Mouse (Mus musculus) kidney, postnatal 14 days (tissue): ENCODE data around the gene Bcl6b.

Experiments
- DNase-seq: peaks from one replicate; pipeline ENCODE4 v3.0.0; 2022; ENCODE audit warnings: mixed read lengths

Bcl6b gene

GRCm38 (mm10) chr11:70211972-70212371 is 17.6 kb downstream of the Bcl6b start:
- no peak for DNase-seq

- no peak for DNase-seq
Observed at GRCm38 (mm10) chr11:70210681-70211080, 18.9 kb downstream of the Bcl6b start.

GRCm38 (mm10) chr11:70208778-70209388 is 20.7 kb downstream of the Bcl6b start:
- DNase-seq = no peak

- no peak for DNase-seq
Observed at GRCm38 (mm10) chr11:70207283-70207682, 22.3 kb downstream of the Bcl6b start.

GRCm38 (mm10) chr11:70206801-70207200 is 22.8 kb downstream of the Bcl6b start:
- no peak for DNase-seq

GRCm38 (mm10) chr11:70201691-70202090 is 27.9 kb downstream of the Bcl6b start:
- DNase-seq = peak; percentile 91

- DNase-seq = no peak
Observed at GRCm38 (mm10) chr11:70200036-70200608, 29.5 kb downstream of the Bcl6b start.

GRCm38 (mm10) chr11:70199107-70199506 is 30.5 kb downstream of the Bcl6b start:
- DNase-seq = no peak

GRCm38 (mm10) chr11:70198332-70198731 is 31.3 kb downstream of the Bcl6b start:
- DNase-seq = no peak

GRCm38 (mm10) chr11:70193354-70194285 is 36.0 kb downstream of the Bcl6b start:
- no peak for DNase-seq

- no peak for DNase-seq
Observed at GRCm38 (mm10) chr11:70192157-70192556, 37.4 kb downstream of the Bcl6b start.

- no peak for DNase-seq
Observed at GRCm38 (mm10) chr11:70191188-70191587, 38.4 kb downstream of the Bcl6b start.

GRCm38 (mm10) chr11:70189319-70190134 is 40.1 kb downstream of the Bcl6b start:
- DNase-seq = peak; percentile 42

GRCm38 (mm10) chr11:70185120-70185519 is 44.5 kb downstream of the Bcl6b start:
- no peak for DNase-seq

GRCm38 (mm10) chr11:70180496-70180895 is 49.1 kb downstream of the Bcl6b start:
- no peak for DNase-seq

GRCm38 (mm10) chr11:70179401-70179800 is 50.2 kb downstream of the Bcl6b start:
- no peak for DNase-seq

- DNase-seq = no peak
Observed at GRCm38 (mm10) chr11:70178756-70179155, 50.8 kb downstream of the Bcl6b start.

GRCm38 (mm10) chr11:70178311-70178710 is 51.3 kb downstream of the Bcl6b start:
- DNase-seq = no peak

GRCm38 (mm10) chr11:70177647-70178046 is 52.0 kb downstream of the Bcl6b start:
- DNase-seq = no peak

GRCm38 (mm10) chr11:70174491-70174890 is 55.1 kb downstream of the Bcl6b start:
- peak; percentile 67 for DNase-seq
